Mouse (Mus musculus) CH12.LX (cell line): Measurements from ENCODE around the gene 1700019N19Rik.

Source experiments
- EP300 ChIP-seq: IDR thresholded peaks from 2 replicates; pipeline ENCODE4 v1.6.1; 2011; ENCODE audit warnings: low read length, improper control_type of control experiment
- UBTF ChIP-seq: IDR thresholded peaks from 2 replicates; pipeline ENCODE4 v1.6.1; 2012; ENCODE audit warnings: low read depth, mild to moderate bottlenecking, inconsistent platforms, low read length, improper control_type of control experiment, moderate library complexity
- USF2 ChIP-seq: conservative IDR thresholded peaks from 2 replicates; pipeline ENCODE4 v1.6.1; 2011; ENCODE audit warnings: low read depth, low read length, improper control_type of control experiment

GRCm38 (mm10) chr19:58781566-58781965 is 12.7 kb downstream of the 1700019N19Rik start:
- TF ChIP-seq EP300 (no peak), UBTF (no peak), USF2 (no peak)
